Mouse (Mus musculus) gastrocnemius, adult 8-10 months (tissue): ENCODE measurements at regions not wholly inside any gene's neighbourhood (a gene's known extent, or its start where the extent isn't known, plus 50 kb on each side); places are given as distances from the start of the nearest gene placed in this dataset.

Source experiments
- DNase-seq, 2 experiments: peaks; one replicate each; pipeline ENCODE4 v3.0.0; 2022; ENCODE audit warnings: low spot score in 2 of 2

GRCm38 (mm10) chr10:43780571-43780970 is 121.0 kb downstream of the Qrsl1 start:
- DNase-seq = no peak

GRCm38 (mm10) chr10:43783304-43783703 is 118.2 kb downstream of the Qrsl1 start:
- DNase-seq = no peak

- DNase-seq = no peak
Observed at GRCm38 (mm10) chr10:43790780-43791179, 110.8 kb downstream of the Qrsl1 start.

- DNase-seq = no peak
Observed at GRCm38 (mm10) chr10:43791525-43792021, 110.0 kb downstream of the Qrsl1 start.

GRCm38 (mm10) chr10:43792618-43793017 is 108.9 kb downstream of the Qrsl1 start:
- DNase-seq = no peak

- DNase-seq = no peak
Observed at GRCm38 (mm10) chr10:43794587-43794986, 107.0 kb downstream of the Qrsl1 start.

- DNase-seq = no peak
Observed at GRCm38 (mm10) chr10:43800077-43800476, 101.5 kb downstream of the Qrsl1 start.

GRCm38 (mm10) chr10:43815291-43815690 is 86.3 kb downstream of the Qrsl1 start:
- no peak for DNase-seq

- no peak for DNase-seq
Observed at GRCm38 (mm10) chr10:43817522-43818198, 83.9 kb downstream of the Qrsl1 start.

GRCm38 (mm10) chr10:43818623-43819022 is 82.9 kb downstream of the Qrsl1 start:
- DNase-seq = no peak

GRCm38 (mm10) chr10:43819434-43819833 is 82.1 kb downstream of the Qrsl1 start:
- no peak for DNase-seq

GRCm38 (mm10) chr10:43822615-43823014 is 78.9 kb downstream of the Qrsl1 start:
- DNase-seq = no peak

GRCm38 (mm10) chr10:43824009-43824408 is 77.5 kb downstream of the Qrsl1 start:
- no peak for DNase-seq
